Mouse (Mus musculus): Measurements from ENCODE around the gene Fam104a. TPM values are rescaled to one million over a fixed set of nuclear protein-coding genes. Genes with fewer than 3 reads are reported as not detected.

Fam104a gene
- total RNA-seq, 2 experiments from 2014 or later: 14.9 to 15.6 TPM

Other genes starting within 250 kb of the Fam104a start
- not detected for gene Sstr2, start 64.8 kb downstream of the Fam104a start, total RNA-seq (2021)
- 10 to 100 TPM; 17.6 to 18.3 TPM for gene Cog1, start 35.0 kb downstream of the Fam104a start, total RNA-seq (2021)
- gene Slc39a11, start 34.1 kb downstream of the Fam104a start, total RNA-seq (2021): 1 to 10 TPM; 2.6 to 3.9 TPM
- 1 to 10 TPM; 6.3 to 8.2 TPM for gene D11Wsu47e, start 257 bp upstream of the Fam104a start, total RNA-seq (2021)
- not detected for gene Cpsf4l, start 25.9 kb upstream of the Fam104a start, total RNA-seq (2021)
- gene Cdc42ep4, start 67.7 kb upstream of the Fam104a start, total RNA-seq (2021): 10 to 100 TPM; 16.5 to 20.5 TPM

All from heart, postnatal 36 days (tissue).